In the genomic region with DNA sequence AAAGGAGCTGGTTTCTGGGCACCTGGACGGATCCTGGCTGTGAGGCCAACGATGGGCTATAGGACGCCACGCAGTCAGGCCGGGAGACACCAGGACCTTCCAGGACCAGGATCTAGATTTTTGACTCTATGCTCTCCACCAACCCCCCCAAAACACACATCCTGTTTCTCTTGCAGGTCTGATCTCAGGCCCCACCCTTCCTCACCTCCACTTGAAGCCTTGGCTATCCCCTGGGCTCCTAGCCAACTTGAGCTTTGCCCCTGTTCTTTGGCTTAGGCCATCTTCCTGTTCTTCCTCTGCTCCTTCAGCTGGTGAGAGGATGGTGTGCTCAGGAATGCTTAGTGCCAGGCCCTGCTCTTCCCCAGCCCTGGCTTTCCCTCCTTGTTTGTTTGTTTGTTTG, we compare ENCODE assay signal across 25 mouse cellular contexts. TPM values are rescaled to one million over a fixed set of nuclear protein-coding genes. Genes with fewer than 3 reads are reported as not detected.
DNase-seq lines count a peak whose midpoint lies in the region; ATAC-seq lines count a peak whose summit lies in the region.
"Had no signal": no experiment of that assay in that cellular context is flagged by ENCODE, and none has a peak within 500 bp of the region (broad histone marks: within the 10 kb centered on the region; RNA-seq: fewer than 3 reads in every experiment).

A gene (minus strand): TSS at position 101 of the 400 bp plus-strand sequence.

- no peak within 1 kb of the TSS for H3K4me2 ChIP-seq in kidney, embryonic 15.5 days
- H3K4me2 ChIP-seq in hindbrain, embryonic 14.5 days (replicated peaks) = no peak within 1 kb of the TSS
- H3K4me2 ChIP-seq: embryonic facial prominence, embryonic 12.5 days; forebrain, embryonic 13.5 days; forebrain, embryonic 15.5 days had no signal

- no peak within 1 kb of the TSS for H3K4me3 ChIP-seq in kidney, embryonic 15.5 days (replicated peaks)
- H3K4me3 ChIP-seq in hindbrain, embryonic 14.5 days (replicated peaks; ENCODE audit: low read length) = no peak within 1 kb of the TSS
- H3K4me3 ChIP-seq: embryonic facial prominence, embryonic 10.5 days; embryonic facial prominence, embryonic 12.5 days; forebrain, embryonic 13.5 days; forebrain, embryonic 15.5 days had no signal

- H3K27me3 ChIP-seq in kidney, embryonic 15.5 days = no peaks in the 10 kb centered on the region
- no peaks in the 10 kb centered on the region for H3K27me3 ChIP-seq in hindbrain, embryonic 14.5 days (ENCODE audit: control insufficient read depth, insufficient read depth, low read length)
- H3K27me3 ChIP-seq: embryonic facial prominence, embryonic 12.5 days; forebrain, embryonic 13.5 days; forebrain, embryonic 15.5 days had no signal

- no peaks in the 10 kb centered on the region for H3K9me3 ChIP-seq in kidney, embryonic 15.5 days (replicated peaks)
- H3K9me3 ChIP-seq in hindbrain, embryonic 14.5 days (ENCODE audit: control insufficient read depth, low read length) = no peaks in the 10 kb centered on the region
- H3K9me3 ChIP-seq: embryonic facial prominence, embryonic 10.5 days; embryonic facial prominence, embryonic 12.5 days; forebrain, embryonic 13.5 days; forebrain, embryonic 15.5 days had no signal

- H3K9ac ChIP-seq in kidney, embryonic 15.5 days = no peak within 1 kb of the TSS
- no peak within 1 kb of the TSS for H3K9ac ChIP-seq in hindbrain, embryonic 14.5 days
- H3K9ac ChIP-seq: embryonic facial prominence, embryonic 12.5 days; forebrain, embryonic 13.5 days; forebrain, embryonic 15.5 days; forebrain, postnatal 0 days had no signal

- no peaks in the 10 kb centered on the region for H3K4me1 ChIP-seq in kidney, embryonic 15.5 days
- H3K4me1 ChIP-seq in hindbrain, embryonic 14.5 days (replicated peaks; ENCODE audit: control insufficient read depth, insufficient read depth, low read length) = no peaks in the 10 kb centered on the region
- H3K4me1 ChIP-seq: embryonic facial prominence, embryonic 12.5 days; forebrain, embryonic 13.5 days; forebrain, embryonic 15.5 days had no signal

- no peak within 1 kb of the TSS for H3K27ac ChIP-seq in kidney, embryonic 15.5 days
- H3K27ac ChIP-seq in hindbrain, embryonic 14.5 days = no peak within 1 kb of the TSS
- H3K27ac ChIP-seq: embryonic facial prominence, embryonic 10.5 days; embryonic facial prominence, embryonic 12.5 days; forebrain, embryonic 13.5 days; forebrain, embryonic 15.5 days had no signal

- peak; percentile 26 to 42 for DNase-seq in kidney, postnatal 36 days
- DNase-seq in CD4-positive, CD25-positive, alpha-beta regulatory T cell, adult 2 months (ENCODE audit: low read depth, low spot score) = peak; percentile 42
- DNase-seq in hindbrain, embryonic 14.5 days (ENCODE audit: low spot score) = no peak
- DNase-seq in cerebellum, adult 11 months = no peak
- DNase-seq: adrenal gland, adult 8-10 months; adrenal gland, postnatal 14 days; adrenal gland, postnatal 36 days; cerebellum, adult 18-20 months; cerebellum, adult 8-10 months; cerebellum, adult 9-11 months; cerebellum, postnatal 14 days; cerebellum, postnatal 36 days; forebrain, postnatal 0 days had no signal

- no peak for ATAC-seq in kidney, embryonic 15.5 days (replicated peaks; ENCODE audit: low FRiP score)
- peak; percentile 40 for ATAC-seq in CD4-positive, CD25-positive, alpha-beta regulatory T cell, adult 4 months
- ATAC-seq in inflammation-experienced regulatory T-cells, adult 6 months = peak; percentile 49
- ATAC-seq in hindbrain, embryonic 14.5 days (ENCODE audit: low FRiP score) = no peak
- no peak for ATAC-seq in frontal cortex, adult (ENCODE audit: low TSS enrichment)
- ATAC-seq: activated CD4-positive, CD25-positive, alpha-beta regulatory T cell, adult 4 months; forebrain, embryonic 13.5 days; forebrain, embryonic 15.5 days; forebrain, postnatal 0 days had no signal

- H3K36me3 ChIP-seq in kidney, embryonic 15.5 days = peaks cover 16% of the 10 kb centered on the region
- peaks cover 19% of the 10 kb centered on the region for H3K36me3 ChIP-seq in hindbrain, embryonic 14.5 days (replicated peaks; ENCODE audit: control insufficient read depth, insufficient read depth)

- 92% methylated on average over 5 of the region's 5 CpGs for WGBS in kidney, embryonic 15.5 days
- WGBS in hindbrain, embryonic 14.5 days = 94% methylated on average over 5 of the region's 5 CpGs

RNA-seq across cellular contexts. Expression of the gene that starts here (rescaled TPM):
- polyA plus RNA-seq in kidney, embryonic 15.5 days (2015; fragmentation: Nextera tagmentation; extraction: Ambion mirVana) = not detected in 2 replicates
- 1 to 10 TPM in 1 of 2 experiments, under 1 TPM in 1; 0.79 to 1.4 TPM for polyA plus RNA-seq in CD4-positive, CD25-positive, alpha-beta regulatory T cell, adult 4 months (2017; shearing (Covaris generic))
- under 1 TPM; 0.23 to 0.97 (median 0.40) TPM for polyA plus RNA-seq in inflammation-experienced regulatory T-cells, adult 6 months (2017; shearing (Covaris generic))
- polyA plus RNA-seq in hindbrain, embryonic 14.5 days (2014; fragmentation: Nextera tagmentation; extraction: Ambion mirVana) = not detected in 2 replicates
- polyA plus RNA-seq: activated CD4-positive, CD25-positive, alpha-beta regulatory T cell, adult 4 months; cortical plate, adult 2 months; embryonic facial prominence, embryonic 10.5 days; embryonic facial prominence, embryonic 12.5 days; embryonic facial prominence, embryonic 14.5 days; forebrain, embryonic 11.5 days; forebrain, embryonic 13.5 days; forebrain, embryonic 15.5 days; forebrain, postnatal 0 days had no signal

Comparison
In these comparisons a context has a peak if more than half of its experiments do, and no peak if none do; other contexts are left out.
1. Peak in ATAC-seq in inflammation-experienced regulatory T-cells, adult 6 months; RNA of the gene not detected or under 1 TPM.
2. DNase-seq: peak in kidney, postnatal 36 days (2 of 2) and CD4-positive, CD25-positive, alpha-beta regulatory T cell, adult 2 months (single experiment); none in hindbrain, embryonic 14.5 days (single experiment) and cerebellum, adult 11 months (single experiment).